Mouse (Mus musculus) NIH3T3 (cell line): Measurements from ENCODE around the gene Cdrt4.

ENCODE experiments used
- DNase-seq: peaks from one replicate; pipeline ENCODE4 v3.0.0-alpha.2; 2012; ENCODE audit warnings: low read depth

Gene Cdrt4

DNA sequence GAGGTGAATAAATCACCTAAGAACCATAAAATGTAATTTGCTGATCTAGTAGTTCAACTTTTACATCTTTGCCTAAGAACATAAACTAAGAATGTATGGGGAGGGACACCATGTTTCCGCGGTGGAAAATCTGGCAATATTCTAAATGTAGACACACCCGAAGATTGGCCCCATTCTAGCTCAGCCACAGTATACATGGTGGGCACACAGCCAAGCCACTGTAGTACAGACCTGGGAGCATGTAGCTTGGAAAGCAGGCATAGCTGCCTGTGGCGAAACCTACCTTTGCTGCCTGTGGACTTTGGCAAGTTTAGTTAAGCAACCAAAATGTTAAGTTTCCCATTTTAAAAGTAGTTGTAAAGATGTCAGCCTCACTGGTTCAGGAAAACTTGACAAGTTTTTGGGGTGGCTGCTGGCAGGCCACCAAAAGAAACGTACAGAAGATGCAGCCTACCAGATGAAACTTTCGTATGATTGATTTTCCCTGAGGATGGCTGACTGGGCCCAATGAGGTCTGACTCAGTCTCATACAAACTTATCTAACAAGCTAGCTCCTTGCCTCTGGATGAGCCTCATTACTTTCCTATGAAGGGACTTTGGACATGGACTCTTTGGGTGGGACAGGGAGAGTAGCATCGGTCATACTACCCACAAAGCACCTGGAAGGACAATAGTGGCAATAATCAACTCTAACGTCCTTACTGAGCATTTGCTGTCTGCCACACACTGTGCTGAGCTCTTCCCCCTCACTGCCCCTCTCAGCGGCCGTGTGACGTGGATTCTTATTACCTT, 84.6 kb downstream of the Cdrt4 start:
- DNase-seq = peak; percentile 47

DNA sequence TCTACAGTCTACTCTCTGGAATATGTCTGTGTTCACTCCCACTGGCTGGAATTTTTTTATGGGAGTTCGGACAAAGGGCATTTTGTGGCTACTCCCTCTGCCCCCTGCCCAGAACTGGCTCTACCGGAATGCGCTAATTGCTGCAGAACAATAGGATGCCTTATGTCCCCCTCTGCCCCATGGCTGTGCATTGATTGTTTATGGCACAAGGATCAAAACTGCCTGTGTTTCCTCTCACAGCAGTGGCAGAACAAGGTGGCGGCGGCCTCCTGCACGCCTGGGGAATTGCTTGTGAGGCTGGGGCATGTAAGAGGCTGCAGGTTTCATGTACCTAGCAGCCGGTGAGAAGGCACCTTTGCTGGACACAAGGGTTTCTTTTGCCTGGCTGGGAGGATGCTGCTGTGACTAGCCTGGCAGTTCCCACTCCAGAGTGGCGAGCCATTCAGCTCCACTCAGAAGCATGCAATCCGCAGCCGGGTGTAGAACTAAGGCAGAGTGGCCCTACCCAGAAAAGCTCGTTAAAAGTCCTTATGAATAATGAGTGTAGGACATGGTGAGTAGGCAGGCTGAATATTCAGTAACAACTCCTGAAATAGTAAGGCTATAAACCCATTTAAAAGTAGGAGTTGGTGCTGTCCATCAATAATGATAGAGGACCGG, 89.1 kb downstream of the Cdrt4 start:
- DNase-seq = no peak
